Mouse (Mus musculus): Measurements from ENCODE around the gene Gm20425.

The Gm20425 gene

DNA sequence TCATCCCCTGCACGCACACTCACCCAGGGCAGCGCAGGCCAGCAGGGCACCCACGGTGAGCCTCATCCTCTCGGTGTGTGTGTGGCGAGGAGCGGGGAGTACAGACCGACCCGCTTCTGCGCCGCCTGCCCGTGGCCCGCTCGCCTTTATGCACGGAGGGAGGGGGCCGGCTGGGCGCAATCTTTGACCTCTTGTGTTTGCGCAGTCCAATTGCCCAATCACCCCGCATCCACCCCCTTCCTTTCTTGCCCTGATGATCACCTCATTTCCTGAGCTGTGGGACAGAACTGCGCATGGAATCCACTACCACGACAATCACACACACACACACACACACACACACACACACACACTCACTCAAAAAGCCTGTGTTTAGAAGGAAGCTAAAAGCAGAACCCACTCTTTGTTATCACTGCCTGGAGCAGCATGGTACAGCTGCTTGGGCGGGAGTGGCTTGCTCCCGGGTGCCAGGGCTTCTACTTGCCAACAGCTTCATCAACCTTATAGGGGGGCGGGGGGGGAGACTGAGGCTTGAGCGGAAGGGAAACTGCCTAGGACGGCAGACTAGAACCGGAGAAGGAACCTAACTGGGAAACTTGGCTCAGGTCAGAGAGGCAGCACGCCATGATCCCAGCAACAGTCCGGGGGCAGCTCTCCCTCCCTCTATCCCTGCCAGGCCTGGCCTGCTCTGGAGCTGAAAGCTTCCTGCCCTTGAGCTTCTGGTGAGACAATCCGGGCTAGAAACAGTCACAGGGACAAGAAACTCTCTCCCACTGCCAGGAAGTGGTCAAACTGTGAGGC lies at the start of gene Gm20425, which contains the start of gene Trf:
Gene Gm20425, minus strand, starts transcription at position 157 of the 801 bp plus-strand sequence.
Gene Trf, minus strand, starts transcription at position 294 of the 801 bp plus-strand sequence.
- DNase-seq (ENCODE audit: low spot score), result peak; percentile 31

DNA sequence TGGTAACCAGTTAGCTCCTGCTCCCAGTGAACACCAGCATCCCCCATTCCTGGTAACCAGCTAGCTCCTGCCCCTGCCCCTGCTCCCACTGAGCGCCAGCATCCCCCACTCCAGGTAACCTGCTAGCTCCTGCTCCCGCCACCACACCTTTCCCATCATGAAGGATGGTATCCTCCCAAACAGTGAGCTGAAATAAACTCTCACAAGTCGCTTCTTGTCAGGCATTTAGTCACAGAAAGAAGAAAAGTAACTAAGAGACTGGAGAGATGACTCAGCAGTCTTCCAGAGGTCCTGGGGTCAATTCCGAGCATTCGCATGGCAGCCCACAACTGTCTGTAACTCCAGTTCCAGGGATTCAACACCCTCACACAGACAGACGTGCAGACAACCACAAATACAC lies 46.8 kb upstream of the Gm20425 start:
- no peak for DNase-seq (ENCODE audit: low spot score)

DNA sequence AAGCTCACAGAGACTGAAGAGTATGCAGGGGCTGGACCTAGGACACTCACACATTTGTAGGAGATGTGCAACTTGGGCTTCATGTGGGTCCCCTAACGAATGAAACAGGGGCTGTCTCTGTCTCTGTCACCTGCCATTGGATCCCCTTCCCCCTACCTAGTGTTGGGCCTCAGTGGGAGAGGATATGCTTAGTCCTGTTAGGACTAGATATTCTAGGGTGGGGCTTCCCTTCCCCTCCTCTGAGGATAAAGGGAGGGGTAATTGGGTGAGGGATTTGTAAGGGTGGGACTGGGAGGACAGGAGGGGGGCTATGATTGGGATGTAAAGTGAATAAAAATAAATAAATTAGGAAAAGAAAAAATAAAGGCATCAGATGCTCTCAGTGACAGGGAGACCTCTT lies 45.6 kb upstream of the Gm20425 start:
- DNase-seq (ENCODE audit: low spot score), result no peak

DNA sequence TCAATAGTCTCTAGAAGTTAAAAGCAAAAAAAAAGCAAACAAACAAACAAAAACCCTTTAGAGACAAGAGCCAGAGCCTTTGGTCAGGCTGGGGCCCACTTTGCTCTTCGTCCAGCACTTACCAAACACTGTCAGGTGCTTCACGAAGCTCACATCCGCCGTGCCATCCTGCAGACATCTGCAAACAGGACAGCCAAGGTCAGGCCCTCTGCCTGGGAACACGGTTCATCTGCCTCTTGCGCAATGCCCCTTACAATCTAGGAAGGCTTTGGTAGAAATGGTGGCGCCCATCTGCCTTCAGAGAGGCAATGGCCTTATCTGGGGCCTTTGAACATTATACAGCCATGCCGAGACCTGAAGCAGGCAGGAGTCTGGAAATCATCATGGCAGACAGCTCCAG lies 44.7 kb upstream of the Gm20425 start:
- no peak for DNase-seq (ENCODE audit: low spot score)

DNA sequence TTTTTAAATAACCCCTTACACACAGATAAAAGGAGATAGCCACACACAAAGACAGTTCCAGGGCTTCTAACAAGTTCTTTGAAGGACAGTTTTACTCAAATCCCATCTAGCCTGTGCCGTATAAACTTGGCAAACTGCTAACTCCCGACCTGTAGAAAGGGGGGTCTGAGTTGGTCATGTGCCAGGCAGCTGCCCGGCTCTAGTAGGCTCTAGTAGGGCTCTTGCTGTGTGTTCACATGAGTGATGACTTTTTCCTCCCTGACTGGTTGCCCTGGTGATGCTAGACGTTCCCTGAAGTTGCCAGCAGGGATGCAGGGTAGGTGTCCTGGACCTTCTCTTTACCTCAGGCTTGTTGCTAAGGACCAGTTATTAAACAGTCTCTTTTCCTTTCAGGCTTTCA lies 41.0 kb upstream of the Gm20425 start:
- no peak for DNase-seq (ENCODE audit: low spot score)

DNA sequence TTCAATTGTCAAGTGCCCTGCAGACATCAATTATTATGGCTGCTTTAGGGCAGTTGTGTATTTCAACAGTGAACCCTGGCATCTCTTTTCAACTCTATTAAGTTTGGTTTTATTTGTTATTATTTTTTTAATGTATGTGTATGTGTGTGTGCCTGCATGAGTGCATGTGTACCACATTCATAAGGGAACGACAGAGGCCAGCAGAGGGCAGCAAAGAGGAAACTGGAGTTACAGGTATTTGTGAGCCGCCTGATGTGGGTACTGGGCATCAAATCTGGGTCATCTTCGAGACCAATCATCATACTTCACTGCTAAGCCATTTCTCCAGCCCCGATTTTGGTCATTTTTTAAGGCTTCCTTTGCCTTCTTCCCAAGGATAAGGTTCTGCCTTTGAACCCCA lies 35.7 kb upstream of the Gm20425 start:
- DNase-seq (ENCODE audit: low spot score), result no peak

DNA sequence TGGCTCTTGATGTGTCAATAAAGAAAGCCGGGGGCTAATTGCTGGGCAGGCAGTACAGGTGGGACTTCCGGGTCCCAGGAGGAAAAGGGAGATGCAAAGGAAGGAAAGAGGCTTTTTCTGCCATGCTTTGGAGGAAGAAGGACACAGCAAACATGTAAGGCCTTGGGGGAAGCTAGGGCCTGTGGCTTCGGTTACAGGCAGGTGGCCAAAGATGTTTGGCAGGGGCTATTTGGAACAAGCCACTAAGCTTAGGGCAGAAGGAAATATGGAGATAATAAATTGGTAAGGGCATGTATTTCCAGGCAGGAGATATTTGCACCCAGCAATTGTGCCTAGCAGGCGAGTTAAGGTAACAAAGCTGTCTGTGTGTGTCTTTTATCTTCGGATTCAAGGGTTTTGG lies 22.8 kb upstream of the Gm20425 start:
- no peak for DNase-seq (ENCODE audit: low spot score)

DNA sequence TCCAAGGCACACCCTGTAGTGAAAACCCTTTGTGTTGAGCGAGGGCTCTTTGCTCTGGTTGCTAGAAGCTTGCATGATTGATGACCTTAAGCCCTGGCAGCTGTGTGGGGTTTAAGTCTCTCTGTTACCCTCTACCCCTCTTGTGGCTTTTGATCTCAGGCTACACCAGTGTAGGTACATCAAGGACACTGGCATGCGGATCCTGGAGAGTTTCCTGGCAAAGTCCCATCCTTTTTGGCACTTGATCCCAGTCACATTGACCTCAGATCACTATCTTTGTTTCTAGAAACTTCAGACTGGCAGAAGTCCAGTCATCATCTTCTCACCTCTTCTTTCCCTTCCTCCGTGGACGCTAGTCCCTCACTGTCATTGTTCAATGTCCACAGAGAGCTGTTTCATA lies 18.5 kb upstream of the Gm20425 start:
- no peak for DNase-seq (ENCODE audit: low spot score)

DNA sequence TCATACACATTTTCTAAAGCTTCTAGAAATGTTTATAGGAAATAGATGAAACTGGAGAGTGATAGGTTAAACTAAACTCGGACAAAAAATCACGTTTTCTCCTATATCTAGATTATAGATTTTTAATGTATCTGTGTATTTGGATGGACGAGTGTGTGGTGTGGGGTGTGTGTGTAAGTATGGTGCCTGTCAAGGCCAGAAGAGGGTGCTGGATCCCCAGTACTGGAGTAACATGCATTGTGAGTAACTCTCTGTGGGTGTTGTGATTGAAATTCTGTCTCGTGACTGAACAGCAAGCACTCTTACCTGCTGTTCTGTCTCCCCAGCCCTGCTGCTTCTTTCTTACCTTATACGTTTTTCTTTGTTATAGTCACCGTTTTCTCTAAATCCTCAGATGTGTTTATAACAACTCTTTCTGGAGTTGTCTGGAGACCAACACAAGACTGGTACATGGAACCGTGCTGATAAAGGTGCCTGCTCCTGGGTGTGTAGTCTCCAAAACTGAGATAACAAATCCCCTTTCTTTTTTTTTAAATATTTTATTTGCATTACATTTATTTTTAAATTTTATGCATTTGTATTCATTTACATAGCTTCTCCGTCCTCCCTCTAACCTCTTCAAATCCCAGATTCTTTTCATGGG lies 16.5 kb upstream of the Gm20425 start:
- DNase-seq (ENCODE audit: low spot score), result no peak

DNA sequence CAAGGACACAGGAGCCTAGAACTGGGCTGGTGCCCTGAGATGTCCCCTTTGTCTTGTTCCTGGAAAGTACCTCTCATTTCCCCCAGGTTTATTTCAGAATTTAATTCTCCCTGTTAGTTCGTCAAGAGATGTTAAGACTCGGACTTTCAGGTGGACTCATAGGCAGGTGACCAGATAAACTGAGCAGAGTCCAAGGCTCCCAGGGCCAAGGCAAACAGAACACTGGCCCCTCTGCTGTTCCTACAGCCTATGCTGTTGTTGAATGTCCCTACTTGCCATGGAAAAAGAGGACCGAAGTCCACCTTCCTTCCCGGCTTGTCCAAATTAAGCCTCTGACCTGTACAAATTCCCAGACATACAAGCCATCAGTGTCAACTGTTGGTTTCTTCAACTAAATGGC lies 13.5 kb upstream of the Gm20425 start:
- DNase-seq (ENCODE audit: low spot score), result no peak

DNA sequence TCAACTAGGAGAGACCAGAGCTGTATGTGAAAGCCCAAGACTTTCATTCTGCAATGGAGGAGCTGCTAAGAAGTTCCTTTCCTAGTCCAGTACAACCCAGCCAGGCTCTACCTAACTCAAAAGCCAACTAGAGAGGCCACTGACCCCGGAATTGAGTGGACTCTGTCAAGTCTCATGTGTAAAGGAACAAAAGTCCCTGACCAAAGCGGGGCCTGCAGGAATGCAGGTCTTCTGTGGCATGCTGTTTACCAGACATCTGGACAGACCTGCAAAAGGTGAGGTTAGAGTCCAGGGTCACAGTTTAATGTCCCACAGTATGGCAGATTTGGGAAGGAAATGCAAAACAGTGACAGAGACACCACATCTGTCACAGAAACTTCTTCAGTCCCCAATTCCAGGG lies 11.1 kb upstream of the Gm20425 start:
- DNase-seq (ENCODE audit: low spot score), result no peak

DNA sequence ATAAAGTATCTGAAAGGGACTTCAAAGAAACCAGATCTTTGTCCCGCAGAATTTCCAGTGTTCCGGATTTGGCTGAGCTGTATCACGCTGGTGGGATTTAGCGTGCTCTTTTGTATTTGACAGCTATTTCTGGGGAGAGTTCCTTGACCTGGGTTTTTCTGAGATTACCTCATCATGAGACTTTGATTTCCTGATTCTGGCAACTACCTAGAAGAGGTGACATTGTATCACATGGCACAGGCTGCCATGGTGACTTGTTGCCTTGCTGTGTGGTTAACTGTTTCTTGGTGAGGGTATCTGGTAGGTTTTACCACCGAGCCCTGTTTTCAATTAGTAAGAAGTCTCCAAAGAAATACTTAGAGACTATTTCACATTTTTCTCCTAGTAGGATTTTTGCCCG lies 9.4 kb upstream of the Gm20425 start:
- DNase-seq (ENCODE audit: low spot score), result no peak

DNA sequence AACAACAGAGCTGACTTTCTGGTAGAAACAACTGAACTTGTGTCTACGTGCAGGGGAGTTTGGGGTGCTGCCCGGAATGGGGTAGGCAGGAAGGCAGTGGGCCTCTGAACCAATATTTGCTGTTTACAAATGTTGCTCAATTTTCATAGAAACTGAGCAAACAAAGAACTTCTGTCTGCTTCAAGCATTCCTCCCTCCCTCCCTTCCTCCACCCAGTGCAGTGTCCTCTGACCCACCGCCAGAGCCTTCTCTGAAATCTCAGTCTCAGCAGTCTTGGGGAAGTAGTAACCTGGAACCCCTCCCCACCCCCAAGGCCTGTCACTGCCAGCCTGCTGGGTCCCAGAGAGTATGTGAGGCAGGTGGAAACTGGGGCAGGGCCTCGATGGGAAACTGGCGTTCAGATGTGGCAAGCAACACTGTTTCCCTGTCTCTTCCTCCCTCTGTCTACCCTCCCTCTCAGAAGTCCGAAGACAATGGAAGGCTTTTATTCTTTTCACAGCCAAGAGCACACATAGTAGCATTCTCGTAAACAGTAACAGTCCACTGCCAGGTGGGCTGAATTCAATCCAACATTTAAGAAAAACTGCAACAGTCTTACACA lies 4.6 kb upstream of the Gm20425 start:
- no peak for DNase-seq (ENCODE audit: low spot score)

DNA sequence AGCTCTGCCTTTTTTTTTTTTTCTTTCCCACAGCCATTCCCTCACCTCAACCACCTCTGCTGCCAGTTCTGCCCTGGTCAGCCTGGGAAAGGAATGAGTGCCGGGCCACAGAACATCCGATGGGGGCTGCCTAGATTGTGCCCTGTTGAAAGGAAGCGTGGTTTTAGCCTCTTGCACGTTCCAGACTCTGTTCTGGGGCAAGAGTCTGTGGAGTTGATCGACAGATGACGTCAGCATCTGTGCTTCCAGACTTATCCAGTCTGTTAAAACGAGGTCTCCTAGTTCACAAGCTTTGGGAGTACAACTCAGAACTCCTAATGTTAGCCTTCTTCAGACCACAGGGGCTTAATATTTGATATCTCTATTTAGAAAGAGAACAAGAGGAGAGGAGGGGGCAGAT lies 4.0 kb upstream of the Gm20425 start:
- DNase-seq (ENCODE audit: low spot score), result no peak

DNA sequence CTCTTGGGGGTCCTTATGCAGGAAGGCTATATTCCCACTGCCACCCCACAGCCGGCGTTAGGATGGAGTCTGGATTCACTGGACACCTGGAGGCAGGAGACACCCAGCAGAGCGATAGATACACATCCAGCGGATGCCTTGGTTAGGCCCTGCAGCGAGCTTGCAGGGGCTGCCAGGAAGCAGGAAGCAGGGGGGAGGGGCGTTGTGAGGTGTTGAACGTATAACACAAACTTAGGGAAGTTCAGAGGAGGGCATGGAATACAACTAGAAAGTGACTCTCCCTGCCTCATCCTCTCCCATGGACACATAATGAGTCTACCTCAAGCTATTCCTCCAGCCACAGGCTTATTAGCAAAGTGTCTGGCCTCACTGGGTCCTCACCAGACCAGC lies 2.9 kb upstream of the Gm20425 start:
- no peak for DNase-seq (ENCODE audit: low spot score)

DNA sequence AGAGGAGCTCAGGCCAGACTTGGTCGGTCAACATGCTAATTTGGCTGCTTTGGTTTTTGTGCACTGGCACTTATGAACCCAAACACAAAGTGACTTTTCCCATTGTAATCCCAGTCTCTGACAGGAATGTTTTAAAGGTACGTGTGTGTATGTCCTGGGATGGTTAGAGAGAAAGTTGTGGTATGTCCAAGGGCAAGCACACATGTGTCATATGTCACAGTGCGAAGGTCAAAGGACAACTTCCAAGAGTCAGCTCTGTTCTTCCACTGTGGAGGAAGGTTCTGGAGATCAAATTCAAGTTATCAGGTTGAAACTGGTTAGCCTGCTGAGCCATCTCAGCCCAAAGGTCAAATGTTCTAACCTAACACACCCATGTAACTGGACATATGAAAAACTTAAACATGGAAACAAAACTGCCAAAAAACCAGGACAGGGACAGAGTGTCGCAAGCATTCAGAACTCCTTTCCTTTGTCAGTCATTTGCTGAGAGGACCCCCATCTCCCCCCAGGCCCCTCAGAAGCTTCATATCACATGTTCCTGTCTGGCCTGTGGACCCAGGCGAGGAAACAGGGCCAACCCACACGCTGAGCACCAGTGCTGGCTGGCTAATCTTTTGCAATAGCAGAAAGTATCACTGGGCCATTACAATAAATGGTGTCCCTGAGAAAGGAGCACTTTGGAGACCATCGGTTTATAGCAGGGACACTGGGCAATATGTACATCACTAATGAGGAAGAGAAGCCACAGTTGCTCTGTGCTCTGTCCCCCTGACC lies 2.3 kb upstream of the Gm20425 start:
- no peak for DNase-seq (ENCODE audit: low spot score)

DNA sequence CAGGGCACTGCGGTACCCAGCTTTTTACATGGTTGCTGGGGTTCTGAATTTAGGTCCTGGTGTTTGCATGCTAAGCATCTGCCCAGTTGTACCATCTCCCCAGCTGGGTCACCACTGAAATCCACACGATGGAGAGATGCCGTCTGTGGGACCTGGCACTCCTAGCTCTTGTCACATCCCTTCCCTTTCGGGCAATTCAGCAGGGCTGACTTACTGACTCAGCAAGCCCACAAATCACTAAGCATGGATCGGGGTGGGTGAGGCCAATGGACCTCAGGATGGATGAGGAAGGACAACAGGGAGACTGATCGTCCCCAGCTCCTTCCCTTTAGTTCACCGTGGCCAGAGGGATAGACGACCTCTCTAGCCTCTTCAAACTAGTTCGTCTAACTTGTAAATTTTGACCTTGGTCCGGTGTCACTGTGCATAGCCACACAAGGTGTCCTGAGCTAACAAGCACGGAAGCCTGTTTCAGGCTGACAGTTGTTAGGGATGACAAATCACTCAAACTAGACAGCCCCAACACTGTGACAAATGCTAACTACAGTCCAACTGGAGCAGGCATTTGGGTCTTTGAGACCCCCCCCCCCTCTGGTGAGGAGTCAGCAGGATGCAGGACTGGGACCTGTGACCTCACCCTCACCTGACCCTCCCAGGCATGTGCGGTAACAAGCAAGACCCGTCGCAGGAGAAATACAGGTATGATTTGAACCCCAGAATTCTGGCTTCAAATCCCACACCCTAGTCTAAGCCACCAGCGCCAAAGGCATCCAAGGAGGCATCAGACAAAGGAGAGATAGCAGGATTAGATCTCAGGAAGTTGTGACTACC lies 855 bp downstream of the Gm20425 start:
- no peak for DNase-seq (ENCODE audit: low spot score)

DNA sequence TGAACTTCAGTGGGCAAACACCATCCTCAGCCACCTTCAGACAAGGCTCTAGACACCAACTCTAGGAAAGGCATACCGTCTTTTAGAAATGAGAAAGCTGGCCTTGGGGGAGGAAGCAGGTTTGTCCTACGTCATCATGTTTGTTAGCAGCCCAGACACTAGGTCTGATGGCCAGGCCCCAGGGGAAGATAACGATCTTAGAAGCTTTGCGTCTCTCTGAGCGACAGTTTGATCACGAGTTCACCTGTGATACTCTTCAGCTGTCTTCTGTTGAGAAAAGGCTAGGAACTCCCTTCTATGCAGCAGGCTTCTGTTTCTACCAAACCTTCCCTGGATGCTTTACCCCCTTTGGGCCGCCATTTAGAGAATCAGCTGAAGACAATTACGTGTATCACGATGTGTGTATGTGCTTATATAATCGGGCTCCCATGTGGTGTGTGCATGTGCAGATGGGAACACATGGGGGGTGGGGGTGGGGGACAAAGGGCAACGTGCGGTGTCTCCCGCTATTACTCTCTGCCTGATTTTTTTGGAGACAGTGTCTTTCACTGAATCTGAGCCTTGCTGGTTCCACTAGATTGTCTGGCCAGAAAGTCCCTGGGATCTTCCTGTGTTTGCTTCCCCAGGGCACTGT lies 1.6 kb downstream of the Gm20425 start:
- DNase-seq (ENCODE audit: low spot score), result no peak

DNA sequence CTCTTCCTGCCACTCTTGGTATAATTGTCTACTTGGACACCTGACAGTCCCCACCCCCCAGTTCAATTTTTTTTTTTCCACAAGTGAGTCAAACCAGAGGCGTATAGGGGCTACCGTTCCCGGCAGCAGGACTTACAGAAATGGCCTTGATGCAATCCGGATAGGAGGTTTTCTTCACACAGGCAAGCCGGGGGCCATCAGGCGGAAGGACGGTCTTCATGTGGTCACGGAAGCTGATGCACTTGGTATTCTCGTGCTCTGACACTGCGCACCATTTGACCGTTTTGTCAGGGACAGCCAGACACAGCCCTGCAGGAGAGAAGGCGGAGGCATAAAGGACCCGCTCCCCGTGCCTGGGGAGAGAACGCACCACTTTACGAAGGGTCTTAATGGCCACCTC lies 2.3 kb downstream of the Gm20425 start:
- no peak for DNase-seq (ENCODE audit: low spot score)

DNA sequence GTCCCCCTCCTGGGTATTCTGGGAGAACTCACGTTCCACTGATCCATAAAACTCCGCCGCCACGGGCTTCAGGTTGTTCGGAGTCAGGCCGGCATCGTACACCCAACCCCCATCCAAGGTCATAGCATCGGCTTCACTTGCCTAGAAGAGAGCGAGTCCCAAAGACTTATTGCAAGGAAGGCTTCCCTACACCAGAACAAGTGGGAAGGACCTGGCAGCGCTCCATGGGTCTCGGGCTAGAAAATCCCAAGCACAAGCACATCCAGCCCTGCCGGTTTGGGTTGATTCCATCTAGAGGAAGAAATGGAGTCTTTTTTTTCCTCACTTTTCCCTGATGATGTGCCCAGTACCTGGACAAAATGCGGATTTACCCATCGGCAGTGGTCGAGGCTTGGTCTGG lies 3.3 kb downstream of the Gm20425 start:
- peak; percentile 45 for DNase-seq (ENCODE audit: low spot score)

DNA sequence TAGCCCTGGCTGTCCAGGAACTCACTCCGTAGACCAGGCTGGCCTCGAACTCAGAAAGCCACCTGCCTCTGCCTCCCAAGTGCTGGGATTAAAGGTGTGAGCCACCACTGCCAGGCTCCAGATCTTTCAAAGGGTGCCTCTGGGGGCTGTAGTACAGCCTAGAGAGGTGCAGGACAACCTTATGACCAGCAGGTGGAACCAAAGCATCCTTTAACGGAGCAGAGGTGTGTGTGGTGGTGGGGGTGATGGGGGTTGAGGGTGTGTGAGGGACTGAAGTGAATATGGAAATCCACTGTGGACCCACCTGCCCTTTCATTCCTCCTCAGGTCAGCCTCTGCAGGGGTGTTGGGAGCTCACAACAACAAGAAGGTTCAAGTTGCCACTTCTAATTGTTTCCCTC lies 4.6 kb downstream of the Gm20425 start:
- DNase-seq (ENCODE audit: low spot score), result no peak
